Mouse (Mus musculus) hindbrain, embryonic 15.5 days (tissue): ENCODE data around the gene Prl2c5. TPM values are rescaled to one million over a fixed set of nuclear protein-coding genes. Genes with fewer than 3 reads are reported as not detected.
"Not testable (repeated sequence)": the region's sequence is repeated elsewhere in the genome, so short reads cannot be mapped to it uniquely, and the experiment has no call there.

Experiments used
- ATAC-seq: fragments of 200-750 bp; cut with Nextera tagmentation; 2 replicates; pipeline ENCODE4 v1.8.0; 2017; ENCODE audit warnings: low read depth, moderate number of reproducible peaks, moderate TSS enrichment; ENCODE audit not compliant: low FRiP score
- H3K27ac ChIP-seq: fragments of 300-500 bp; sonication (generic); replicated peaks from 2 replicates; pipeline ENCODE4 v1.5.1; 2015; ENCODE audit warnings: mild to moderate bottlenecking, inconsistent platforms
- H3K27me3 ChIP-seq: fragments of 300-500 bp; sonication (generic); 2 replicates; pipeline ENCODE4 v1.6.1; 2015; ENCODE audit warnings: control low read depth, inconsistent platforms
- H3K36me3 ChIP-seq: fragments of 300-500 bp; sonication (generic); 2 replicates; pipeline ENCODE4 v1.6.1; 2015; ENCODE audit warnings: control low read depth, inconsistent platforms
- H3K4me1 ChIP-seq: fragments of 300-500 bp; sonication (generic); replicated peaks from 2 replicates; pipeline ENCODE4 v1.6.1; 2015; ENCODE audit warnings: control low read depth, inconsistent platforms
- H3K4me2 ChIP-seq: fragments of 300-500 bp; sonication (generic); 2 replicates; pipeline ENCODE4 v1.6.1; 2015; ENCODE audit warnings: moderate library complexity, mild to moderate bottlenecking, inconsistent platforms
- H3K4me3 ChIP-seq: fragments of 300-500 bp; sonication (generic); 2 replicates; pipeline ENCODE4 v1.5.1; 2015; ENCODE audit warnings: mild to moderate bottlenecking, inconsistent platforms
- H3K9ac ChIP-seq: fragments of 300-500 bp; sonication (generic); 2 replicates; pipeline ENCODE4 v1.6.1; 2015; ENCODE audit warnings: inconsistent platforms
- H3K9me3 ChIP-seq: fragments of 300-500 bp; sonication (generic); 2 replicates; pipeline ENCODE4 v1.6.1; 2016; ENCODE audit warnings: control low read depth, inconsistent platforms
- WGBS: fragments of 180-500 bp; shearing (Covaris S2); methylation state at CpG from one replicate; pipeline ENCODE4 v1.1.7; 2015; 5-methylcytosine and 5-hydroxymethylcytosine counted together
- polyA plus RNA-seq: library from polyadenylated mRNA; unstranded; fragments of >200 nt; fragmentation: Nextera tagmentation; extraction: Ambion mirVana; gene quantifications from 2 replicates; pipeline ENCODE4 v1.2.1, GENCODE M21; 2015

The Prl2c5 gene
- not detected in 2 replicates for polyA plus RNA-seq

- not testable (repeated sequence) for H3K4me3 ChIP-seq, H3K4me2 ChIP-seq, H3K27me3 ChIP-seq, H3K4me1 ChIP-seq, H3K27ac ChIP-seq, ATAC-seq, H3K36me3 ChIP-seq, H3K9me3 ChIP-seq, H3K9ac ChIP-seq
- 58% methylated on average over 2 of the region's 2 CpGs for WGBS
Measured at GRCm38 (mm10) chr13:13182415-13182814, at the start of gene Prl2c5. TSS of gene Prl2c5 (plus strand) at chr13:13182715.

- not testable (repeated sequence) for H3K4me2 ChIP-seq, H3K27me3 ChIP-seq, ATAC-seq, H3K9me3 ChIP-seq, H3K4me1 ChIP-seq, H3K36me3 ChIP-seq, H3K4me3 ChIP-seq, H3K27ac ChIP-seq, H3K9ac ChIP-seq
- WGBS = 76% methylated on average over 4 of the region's 7 CpGs
Measured at GRCm38 (mm10) chr13:13162777-13163485, 19.6 kb upstream of the Prl2c5 start.

GRCm38 (mm10) chr13:13168631-13169030 lies 13.9 kb upstream of the Prl2c5 start:
- H3K36me3 ChIP-seq = not testable (repeated sequence)

GRCm38 (mm10) chr13:13173616-13174136 lies 8.8 kb upstream of the Prl2c5 start:
- H3K4me3 ChIP-seq, H3K36me3 ChIP-seq, H3K27ac ChIP-seq, H3K4me2 ChIP-seq, H3K27me3 ChIP-seq, H3K9me3 ChIP-seq, H3K4me1 ChIP-seq, ATAC-seq, H3K9ac ChIP-seq: not testable (repeated sequence)
- 54% methylated on average over 1 of the region's 1 CpGs for WGBS

More at GRCm38 (mm10) chr13:13168631-13169030, 13.9 kb upstream of the Prl2c5 start:
- ATAC-seq, H3K4me1 ChIP-seq, H3K4me3 ChIP-seq, H3K4me2 ChIP-seq, H3K27me3 ChIP-seq, H3K27ac ChIP-seq, H3K9ac ChIP-seq, H3K9me3 ChIP-seq: not testable (repeated sequence)
- WGBS = 74% methylated on average over 2 of the region's 2 CpGs

GRCm38 (mm10) chr13:13175736-13176135 lies 6.8 kb upstream of the Prl2c5 start:
- not testable (repeated sequence) for H3K4me1 ChIP-seq, H3K9me3 ChIP-seq, H3K27me3 ChIP-seq, H3K27ac ChIP-seq, ATAC-seq, H3K9ac ChIP-seq, H3K4me2 ChIP-seq, H3K36me3 ChIP-seq, H3K4me3 ChIP-seq
- WGBS = 62% methylated on average over 2 of the region's 2 CpGs

- not testable (repeated sequence) for H3K4me1 ChIP-seq, H3K9me3 ChIP-seq, H3K4me2 ChIP-seq, H3K27me3 ChIP-seq, H3K9ac ChIP-seq, H3K27ac ChIP-seq, H3K4me3 ChIP-seq, ATAC-seq, H3K36me3 ChIP-seq
Measured at GRCm38 (mm10) chr13:13211168-13211567, 28.7 kb downstream of the Prl2c5 start.

- H3K9ac ChIP-seq, H3K4me1 ChIP-seq, H3K27me3 ChIP-seq, H3K4me2 ChIP-seq, H3K36me3 ChIP-seq, H3K4me3 ChIP-seq, H3K27ac ChIP-seq, H3K9me3 ChIP-seq, ATAC-seq: not testable (repeated sequence)
- 88% methylated on average over 2 of the region's 2 CpGs for WGBS
Measured at GRCm38 (mm10) chr13:13216363-13216762, 33.8 kb downstream of the Prl2c5 start.

GRCm38 (mm10) chr13:13220231-13220630 lies 37.7 kb downstream of the Prl2c5 start:
- not testable (repeated sequence) for H3K27me3 ChIP-seq, H3K9me3 ChIP-seq, H3K9ac ChIP-seq, H3K36me3 ChIP-seq, H3K4me1 ChIP-seq, H3K4me2 ChIP-seq, H3K4me3 ChIP-seq, H3K27ac ChIP-seq, ATAC-seq
- WGBS = 76% methylated on average over 5 of the region's 5 CpGs

- not testable (repeated sequence) for H3K9ac ChIP-seq, H3K4me1 ChIP-seq
Measured at GRCm38 (mm10) chr13:13237456-13237855, 54.9 kb downstream of the Prl2c5 start.

More at GRCm38 (mm10) chr13:13237456-13237855, 54.9 kb downstream of the Prl2c5 start:
- H3K27me3 ChIP-seq, H3K4me2 ChIP-seq, H3K4me3 ChIP-seq, H3K27ac ChIP-seq, H3K9me3 ChIP-seq, H3K36me3 ChIP-seq, ATAC-seq: not testable (repeated sequence)
- 7% methylated on average over 1 of the region's 1 CpGs for WGBS

Other genes starting within 250 kb of the Prl2c5 start
- gene Prl2c2, start 177.3 kb upstream of the Prl2c5 start, polyA plus RNA-seq = not detected in 2 replicates
- 26.8 and 26.9 TPM in 2 replicates for gene Gpr137b, start 211.3 kb downstream of the Prl2c5 start, polyA plus RNA-seq